Mouse (Mus musculus) midbrain, postnatal 0 days (tissue): ENCODE data around the gene Apba1. TPM values are rescaled to one million over a fixed set of nuclear protein-coding genes. Genes with fewer than 3 reads are reported as not detected.

Experiments used
- ATAC-seq: fragments of 200-750 bp; cut with Nextera tagmentation; 2 replicates; pipeline ENCODE4 v1.8.0; 2017; ENCODE audit warnings: moderate number of reproducible peaks, mild to moderate bottlenecking, moderate TSS enrichment, moderate library complexity; ENCODE audit not compliant: low FRiP score
- DNase-seq: peaks from one replicate; pipeline ENCODE4 v3.0.0-alpha.2; 2015; ENCODE audit warnings: low spot score
- H3K27ac ChIP-seq: fragments of 300-500 bp; sonication (generic); 2 replicates; pipeline ENCODE4 v1.5.1; 2014; ENCODE audit warnings: low read depth, mild to moderate bottlenecking, low read length, mixed read lengths
- H3K27me3 ChIP-seq: fragments of 300-500 bp; sonication (generic); 2 replicates; pipeline ENCODE4 v1.6.1; 2014; ENCODE audit warnings: low read length, control low read depth, mixed read lengths; ENCODE audit not compliant: insufficient read depth
- H3K36me3 ChIP-seq: fragments of 300-500 bp; sonication (generic); 2 replicates; pipeline ENCODE4 v1.6.1; 2014; ENCODE audit warnings: low read length, control low read depth, mixed read lengths; ENCODE audit not compliant: insufficient read depth
- H3K4me1 ChIP-seq: fragments of 300-500 bp; sonication (generic); 2 replicates; pipeline ENCODE4 v1.6.1; 2014; ENCODE audit warnings: mild to moderate bottlenecking, control low read depth, antibody characterized with exemption, low read length, mixed read lengths; ENCODE audit not compliant: insufficient read depth
- H3K4me2 ChIP-seq: fragments of 300-500 bp; sonication (generic); 2 replicates; pipeline ENCODE4 v1.6.1; 2014; ENCODE audit warnings: low read depth, mild to moderate bottlenecking, low read length, mixed read lengths; ENCODE audit not compliant: poor library complexity, severe bottlenecking
- H3K4me3 ChIP-seq: fragments of 300-500 bp; sonication (generic); 2 replicates; pipeline ENCODE4 v1.5.1; 2014; ENCODE audit warnings: low read depth, mild to moderate bottlenecking, low read length, moderate library complexity
- H3K9ac ChIP-seq: fragments of 300-500 bp; sonication (generic); replicated peaks from 2 replicates; pipeline ENCODE4 v1.6.1; 2014; ENCODE audit warnings: mild to moderate bottlenecking, low read length, moderate library complexity, mixed read lengths; ENCODE audit not compliant: poor library complexity, severe bottlenecking
- H3K9me3 ChIP-seq: fragments of 300-500 bp; sonication (generic); 2 replicates; pipeline ENCODE4 v1.6.1; 2016; ENCODE audit warnings: low read length, control low read depth
- CTCF ChIP-seq: IDR thresholded peaks from 2 replicates; pipeline ENCODE4 v1.5.1; 2016; ENCODE audit warnings: antibody characterized with exemption, mild to moderate bottlenecking
- WGBS: fragments of 180-500 bp; shearing (Covaris S2); extraction: QIAGEN DNeasy Blood & Tissue Kit; methylation state at CpG from one replicate; pipeline ENCODE4 v1.1.7; 2014; 5-methylcytosine and 5-hydroxymethylcytosine counted together
- polyA plus RNA-seq: library from polyadenylated mRNA; unstranded; fragments of >200 nt; fragmentation: Nextera tagmentation; extraction: Ambion mirVana; gene quantifications from 2 replicates; pipeline ENCODE4 v1.2.1, GENCODE M21; 2015
- total RNA-seq: library from RNA; depleted of rRNA; stranded (reverse); fragments of >200 nt; gene quantifications from 2 replicates; pipeline ENCODE4 v1.2.3, GENCODE M21; 2014

Apba1 gene
- total and polyA plus RNA-seq, 2 experiments from 2014 or later = 15.4 to 193 TPM

- H3K4me3 ChIP-seq = no peak overlapping the region
- H3K4me1 ChIP-seq = no peaks in the 10 kb centered on the region
- no peaks in the 10 kb centered on the region for H3K9me3 ChIP-seq
- DNase-seq (no peak), ATAC-seq (no peak)
- peaks cover 21% of the 10 kb centered on the region; the same call in 1 of the 2 replicates for H3K36me3 ChIP-seq
- H3K9ac ChIP-seq = no peak overlapping the region
- no peaks in the 10 kb centered on the region for H3K27me3 ChIP-seq
- TF ChIP-seq CTCF = no peak
- no peak overlapping the region for H3K27ac ChIP-seq
- WGBS = 96% methylated on average over 5 of the region's 5 CpGs
- no peak overlapping the region for H3K4me2 ChIP-seq
Measured at GRCm38 (mm10) chr19:23925541-23925940, 166.9 kb downstream of the Apba1 start.

- Histone ChIP-seq H3K36me3 (peaks cover 34% of the 10 kb centered on the region), H3K9me3 (no peaks in the 10 kb centered on the region), H3K4me2 (no peak overlapping the region), H3K4me1 (no peaks in the 10 kb centered on the region), H3K4me3 (no peak overlapping the region), H3K27me3 (no peaks in the 10 kb centered on the region), H3K9ac (no peak overlapping the region), H3K27ac (no peak overlapping the region)
- no peak for ATAC-seq
- no peak for DNase-seq
- 94% methylated on average over 5 of the region's 5 CpGs for WGBS
- no peak for TF ChIP-seq CTCF
Measured at GRCm38 (mm10) chr19:23930826-23931225, 172.1 kb downstream of the Apba1 start.

GRCm38 (mm10) chr19:23941422-23941949, 182.8 kb downstream of the Apba1 start:
- Histone ChIP-seq H3K27ac (peak overlapping the region; percentile 27), H3K9me3 (no peaks in the 10 kb centered on the region), H3K27me3 (no peaks in the 10 kb centered on the region), H3K4me3 (no peak overlapping the region), H3K36me3 (peaks cover 77% of the 10 kb centered on the region), H3K4me1 (no peaks in the 10 kb centered on the region), H3K4me2 (no peak overlapping the region), H3K9ac (no peak overlapping the region)
- no peak for TF ChIP-seq CTCF
- ATAC-seq (no peak; the same call in 1 of the 2 replicates), DNase-seq (peak; percentile 43)
- WGBS = 51% methylated on average over 12 of the region's 12 CpGs

GRCm38 (mm10) chr19:23942886-23943285, 184.2 kb downstream of the Apba1 start:
- no peaks in the 10 kb centered on the region for H3K4me1 ChIP-seq
- 81% methylated on average over 7 of the region's 7 CpGs for WGBS
- H3K27me3 ChIP-seq = no peaks in the 10 kb centered on the region
- no peak overlapping the region for H3K4me2 ChIP-seq
- no peak overlapping the region for H3K9ac ChIP-seq
- DNase-seq (no peak), ATAC-seq (no peak)
- H3K4me3 ChIP-seq = no peak overlapping the region
- no peak for TF ChIP-seq CTCF
- no peak overlapping the region for H3K27ac ChIP-seq
- H3K36me3 ChIP-seq = peaks cover 65% of the 10 kb centered on the region
- no peaks in the 10 kb centered on the region for H3K9me3 ChIP-seq

- no peak overlapping the region for H3K4me2 ChIP-seq
- H3K36me3 ChIP-seq = peaks cover 39% of the 10 kb centered on the region
- no peaks in the 10 kb centered on the region for H3K9me3 ChIP-seq
- no peak overlapping the region for H3K4me3 ChIP-seq
- ATAC-seq = no peak
- no peaks in the 10 kb centered on the region for H3K4me1 ChIP-seq
- H3K27ac ChIP-seq = no peak overlapping the region
- 84% methylated on average over 6 of the region's 6 CpGs for WGBS
- TF ChIP-seq CTCF = no peak
- no peak for DNase-seq
- H3K9ac ChIP-seq = no peak overlapping the region
- H3K27me3 ChIP-seq = no peaks in the 10 kb centered on the region
Measured at GRCm38 (mm10) chr19:23946026-23946685, 187.5 kb downstream of the Apba1 start.

GRCm38 (mm10) chr19:23946751-23947150, 188.1 kb downstream of the Apba1 start:
- no peak for DNase-seq
- WGBS = 87% methylated on average over 4 of the region's 4 CpGs
- no peak for TF ChIP-seq CTCF
- no peak overlapping the region for H3K27ac ChIP-seq
- no peaks in the 10 kb centered on the region for H3K9me3 ChIP-seq
- no peak for ATAC-seq
- no peak overlapping the region for H3K4me2 ChIP-seq
- no peak overlapping the region for H3K9ac ChIP-seq
- H3K27me3 ChIP-seq = no peaks in the 10 kb centered on the region
- H3K4me1 ChIP-seq = no peaks in the 10 kb centered on the region
- no peak overlapping the region for H3K4me3 ChIP-seq
- peaks cover 37% of the 10 kb centered on the region for H3K36me3 ChIP-seq
